Mouse (Mus musculus) forebrain, embryonic 15.5 days (tissue): ENCODE data around the gene Olfr231. TPM values are rescaled to one million over a fixed set of nuclear protein-coding genes. Genes with fewer than 3 reads are reported as not detected.

Experiments
- ATAC-seq: fragments of 200-750 bp; cut with Nextera tagmentation; replicated peaks from 2 replicates; pipeline ENCODE4 v1.8.0; 2017; ENCODE audit warnings: mild to moderate bottlenecking, moderate TSS enrichment, moderate library complexity
- H3K27ac ChIP-seq: fragments of 300-500 bp; sonication (generic); replicated peaks from 2 replicates; pipeline ENCODE4 v1.5.1; 2015; ENCODE audit warnings: mild to moderate bottlenecking, inconsistent platforms
- H3K27me3 ChIP-seq: fragments of 300-500 bp; sonication (generic); 2 replicates; pipeline ENCODE4 v1.6.1; 2015; ENCODE audit warnings: inconsistent platforms
- H3K36me3 ChIP-seq: fragments of 300-500 bp; sonication (generic); 2 replicates; pipeline ENCODE4 v1.6.1; 2015; ENCODE audit warnings: mild to moderate bottlenecking, inconsistent platforms
- H3K4me1 ChIP-seq: fragments of 300-500 bp; sonication (generic); 2 replicates; pipeline ENCODE4 v1.6.1; 2015; ENCODE audit warnings: inconsistent platforms
- H3K4me2 ChIP-seq: fragments of 300-500 bp; sonication (generic); replicated peaks from 2 replicates; pipeline ENCODE4 v1.6.1; 2015; ENCODE audit warnings: mild to moderate bottlenecking, inconsistent platforms
- H3K4me3 ChIP-seq: fragments of 300-500 bp; sonication (generic); 2 replicates; pipeline ENCODE4 v1.5.1; 2015; ENCODE audit warnings: mild to moderate bottlenecking, inconsistent platforms
- H3K9ac ChIP-seq: fragments of 300-500 bp; sonication (generic); replicated peaks from 2 replicates; pipeline ENCODE4 v1.6.1; 2015; ENCODE audit warnings: mild to moderate bottlenecking, inconsistent platforms
- H3K9me3 ChIP-seq: fragments of 300-500 bp; sonication (generic); 2 replicates; pipeline ENCODE4 v1.6.1; 2016; ENCODE audit warnings: inconsistent platforms
- WGBS: fragments of 180-500 bp; shearing (Covaris S2); methylation state at CpG from one replicate; pipeline ENCODE4 v1.1.7; 2015; ENCODE audit warnings: mixed read lengths; 5-methylcytosine and 5-hydroxymethylcytosine counted together
- polyA plus RNA-seq: library from polyadenylated mRNA; unstranded; fragments of >200 nt; fragmentation: Nextera tagmentation; extraction: Ambion mirVana; gene quantifications from 2 replicates; pipeline ENCODE4 v1.2.1, GENCODE M21; 2015

Gene Olfr231
- not detected in 2 replicates for polyA plus RNA-seq

DNA sequence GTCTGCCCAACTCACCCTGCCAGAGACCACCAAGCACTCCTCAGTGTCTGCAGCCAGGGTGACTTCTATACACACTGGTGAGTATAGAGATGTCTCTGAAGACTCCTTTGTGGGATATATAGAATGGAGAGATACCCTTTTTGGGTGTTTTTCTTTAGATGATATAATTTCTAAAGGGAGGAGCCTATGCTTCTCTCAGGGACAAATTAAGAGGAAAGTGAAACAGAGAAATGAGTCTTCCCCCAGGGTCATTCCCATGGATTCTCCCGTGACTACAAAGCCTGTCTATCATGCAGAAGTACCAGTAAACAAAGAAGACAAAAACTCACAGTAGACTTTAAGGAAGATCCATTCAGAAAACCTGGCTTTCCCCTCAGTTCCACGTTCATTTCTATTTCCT lies at the start of gene Olfr231:
Olfr231 (minus strand) TSS at position 101 of the 400 bp plus-strand sequence.
- H3K27ac ChIP-seq: no peak within 1 kb of the TSS
- 48% methylated on average over 2 of the region's 2 CpGs for WGBS
- no peaks in the 10 kb centered on the region for H3K27me3 ChIP-seq
- H3K4me2 ChIP-seq: no peak within 1 kb of the TSS
- H3K4me1 ChIP-seq: no peaks in the 10 kb centered on the region
- no peaks in the 10 kb centered on the region for H3K36me3 ChIP-seq
- H3K9me3 ChIP-seq: no peaks in the 10 kb centered on the region
- H3K4me3 ChIP-seq: no peak within 1 kb of the TSS
- no peak within 1 kb of the TSS for H3K9ac ChIP-seq
- ATAC-seq: no peak

- H3K27ac ChIP-seq: no peak overlapping the region
- no peak overlapping the region for H3K4me3 ChIP-seq
- H3K9ac ChIP-seq: no peak overlapping the region
- no peak for ATAC-seq
- H3K9me3 ChIP-seq: no peaks in the 10 kb centered on the region
- no peaks in the 10 kb centered on the region for H3K36me3 ChIP-seq
- H3K27me3 ChIP-seq: no peaks in the 10 kb centered on the region
- H3K4me2 ChIP-seq: no peak overlapping the region
- H3K4me1 ChIP-seq: no peaks in the 10 kb centered on the region
Observed at GRCm38 (mm10) chr1:174169024-174169423, 48.1 kb upstream of the Olfr231 start.

- no peak for ATAC-seq
- 94% methylated on average over 10 of the region's 10 CpGs for WGBS
Observed at GRCm38 (mm10) chr1:174159095-174159494, 38.1 kb upstream of the Olfr231 start.

DNA sequence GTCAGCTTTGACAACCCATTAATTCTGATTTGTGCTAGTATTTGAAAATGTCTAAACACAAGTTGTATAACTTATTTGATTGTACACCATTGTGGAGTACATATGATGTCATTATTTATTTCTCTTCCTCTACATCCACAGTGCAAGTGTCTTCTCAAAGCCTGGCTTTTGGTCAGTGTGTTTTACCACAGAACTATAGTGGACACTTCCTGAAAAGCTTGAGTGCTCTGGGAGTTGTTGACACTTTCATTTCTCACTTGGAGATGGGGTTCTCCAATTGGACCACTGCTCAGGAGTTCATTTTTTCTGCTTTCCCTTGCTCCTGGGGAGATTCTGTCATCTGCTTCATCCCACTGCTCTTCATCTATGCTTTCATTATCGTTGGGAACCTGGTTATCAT lies 37.5 kb upstream of the Olfr231 start:
- H3K4me3 ChIP-seq: no peak overlapping the region
- no peak for ATAC-seq

More at GRCm38 (mm10) chr1:174159095-174159494, 38.1 kb upstream of the Olfr231 start:
- H3K9ac ChIP-seq: no peak overlapping the region
- no peaks in the 10 kb centered on the region for H3K4me1 ChIP-seq
- no peaks in the 10 kb centered on the region for H3K27me3 ChIP-seq
- no peak overlapping the region for H3K27ac ChIP-seq
- H3K36me3 ChIP-seq: no peaks in the 10 kb centered on the region
- no peaks in the 10 kb centered on the region for H3K9me3 ChIP-seq
- no peak overlapping the region for H3K4me2 ChIP-seq
- H3K4me3 ChIP-seq: no peak overlapping the region

DNA sequence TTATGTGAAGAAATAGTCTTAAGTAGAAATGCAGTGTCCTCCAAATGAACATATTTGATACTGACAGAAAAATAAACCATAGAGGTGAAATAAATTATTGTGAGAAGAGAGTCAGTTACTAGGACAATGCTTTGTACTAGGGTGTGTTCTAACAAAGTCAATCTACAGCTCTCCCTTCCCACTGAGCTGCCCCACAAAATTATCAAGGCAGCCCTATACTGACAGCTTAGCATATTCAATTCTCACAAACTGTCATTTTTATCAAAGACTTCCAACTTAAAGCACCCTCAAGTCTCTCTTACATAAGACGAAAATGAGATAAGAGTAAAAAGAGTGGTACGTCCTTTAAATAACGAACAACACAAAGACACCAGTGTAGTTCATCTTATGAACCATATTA lies 36.7 kb upstream of the Olfr231 start:
- WGBS: 90% methylated on average over 3 of the region's 3 CpGs
- Histone ChIP-seq H3K27ac (no peak overlapping the region), H3K36me3 (no peaks in the 10 kb centered on the region), H3K4me1 (no peaks in the 10 kb centered on the region), H3K4me2 (no peak overlapping the region), H3K9ac (no peak overlapping the region), H3K9me3 (no peaks in the 10 kb centered on the region), H3K4me3 (no peak overlapping the region), H3K27me3 (no peaks in the 10 kb centered on the region)
- ATAC-seq: no peak

More for the DNA sequence above, 37.5 kb upstream of the Olfr231 start:
- no peaks in the 10 kb centered on the region for H3K27me3 ChIP-seq
- H3K4me2 ChIP-seq: no peak overlapping the region
- WGBS: 97% methylated on average over 1 of the region's 1 CpGs
- H3K9me3 ChIP-seq: no peaks in the 10 kb centered on the region
- no peak overlapping the region for H3K27ac ChIP-seq
- no peaks in the 10 kb centered on the region for H3K36me3 ChIP-seq
- no peaks in the 10 kb centered on the region for H3K4me1 ChIP-seq
- no peak overlapping the region for H3K9ac ChIP-seq

GRCm38 (mm10) chr1:174155333-174155732 lies 34.4 kb upstream of the Olfr231 start, which contains the start of gene Olfr420:
Olfr420 (plus strand) TSS chr1:174155633.
- Histone ChIP-seq H3K4me1 (no peaks in the 10 kb centered on the region), H3K9ac (no peak within 1 kb of the TSS), H3K27me3 (no peaks in the 10 kb centered on the region), H3K9me3 (no peaks in the 10 kb centered on the region), H3K4me3 (no peak within 1 kb of the TSS), H3K4me2 (no peak within 1 kb of the TSS), H3K36me3 (no peaks in the 10 kb centered on the region), H3K27ac (no peak within 1 kb of the TSS)
- 80% methylated on average over 1 of the region's 1 CpGs for WGBS
- no peak for ATAC-seq

DNA sequence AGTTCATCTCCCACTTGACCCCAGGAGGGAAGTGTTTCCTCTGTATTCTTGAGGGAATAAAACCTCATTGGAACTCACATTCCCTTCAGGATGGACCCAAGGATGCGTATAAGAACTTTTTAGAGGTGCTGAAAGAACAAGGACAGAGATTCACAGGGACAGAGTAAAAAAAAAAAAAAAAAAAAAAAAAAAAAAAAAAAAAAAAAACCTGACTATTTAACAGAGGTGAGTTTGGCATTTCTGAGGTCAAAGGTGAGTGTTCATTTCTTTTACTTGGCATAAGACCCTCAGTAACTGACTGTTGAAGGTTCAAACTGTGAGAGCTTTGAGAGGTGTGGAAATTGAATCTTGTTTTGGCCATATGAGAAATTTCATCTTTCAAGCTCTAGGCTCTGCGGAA lies 28.3 kb upstream of the Olfr231 start:
- no peak for ATAC-seq
- Histone ChIP-seq H3K4me2 (no peak overlapping the region), H3K36me3 (no peaks in the 10 kb centered on the region), H3K27ac (no peak overlapping the region), H3K4me3 (no peak overlapping the region), H3K4me1 (no peaks in the 10 kb centered on the region), H3K27me3 (no peaks in the 10 kb centered on the region), H3K9ac (no peak overlapping the region), H3K9me3 (no peaks in the 10 kb centered on the region)
- WGBS: 83% methylated on average over 2 of the region's 2 CpGs

GRCm38 (mm10) chr1:174146696-174147095 lies 25.7 kb upstream of the Olfr231 start:
- Histone ChIP-seq H3K36me3 (no peaks in the 10 kb centered on the region), H3K27me3 (no peaks in the 10 kb centered on the region)

GRCm38 (mm10) chr1:174141384-174141783 lies 20.4 kb upstream of the Olfr231 start:
- no peak overlapping the region for H3K9ac ChIP-seq
- no peak overlapping the region for H3K4me2 ChIP-seq
- ATAC-seq: no peak
- no peaks in the 10 kb centered on the region for H3K36me3 ChIP-seq
- H3K4me1 ChIP-seq: no peaks in the 10 kb centered on the region
- 75% methylated on average over 2 of the region's 2 CpGs for WGBS
- no peaks in the 10 kb centered on the region for H3K27me3 ChIP-seq
- H3K9me3 ChIP-seq: no peaks in the 10 kb centered on the region
- H3K4me3 ChIP-seq: no peak overlapping the region
- no peak overlapping the region for H3K27ac ChIP-seq

More at GRCm38 (mm10) chr1:174146696-174147095, 25.7 kb upstream of the Olfr231 start:
- Histone ChIP-seq H3K4me2 (no peak overlapping the region), H3K4me3 (no peak overlapping the region), H3K4me1 (no peaks in the 10 kb centered on the region), H3K9ac (no peak overlapping the region), H3K9me3 (no peaks in the 10 kb centered on the region), H3K27ac (no peak overlapping the region)
- 67% methylated on average over 1 of the region's 1 CpGs for WGBS
- ATAC-seq: no peak

- H3K4me3 ChIP-seq: no peak overlapping the region
- no peak overlapping the region for H3K9ac ChIP-seq
- H3K36me3 ChIP-seq: no peaks in the 10 kb centered on the region
- H3K4me1 ChIP-seq: no peaks in the 10 kb centered on the region
- H3K27ac ChIP-seq: no peak overlapping the region
- H3K27me3 ChIP-seq: no peaks in the 10 kb centered on the region
- ATAC-seq: no peak
- H3K4me2 ChIP-seq: no peak overlapping the region
- no peaks in the 10 kb centered on the region for H3K9me3 ChIP-seq
- WGBS: 17% methylated on average over 3 of the region's 3 CpGs
Observed at GRCm38 (mm10) chr1:174131999-174132398, 11.0 kb upstream of the Olfr231 start.

GRCm38 (mm10) chr1:174131217-174131616 lies 10.3 kb upstream of the Olfr231 start, which contains the start of gene Olfr424:
Olfr424 (plus strand) TSS chr1:174131517.
- Histone ChIP-seq H3K9ac (no peak within 1 kb of the TSS), H3K9me3 (no peaks in the 10 kb centered on the region), H3K27ac (no peak within 1 kb of the TSS), H3K4me1 (no peaks in the 10 kb centered on the region), H3K36me3 (no peaks in the 10 kb centered on the region), H3K4me3 (no peak within 1 kb of the TSS), H3K4me2 (no peak within 1 kb of the TSS), H3K27me3 (no peaks in the 10 kb centered on the region)
- no peak for ATAC-seq
- 52% methylated on average over 3 of the region's 3 CpGs for WGBS

DNA sequence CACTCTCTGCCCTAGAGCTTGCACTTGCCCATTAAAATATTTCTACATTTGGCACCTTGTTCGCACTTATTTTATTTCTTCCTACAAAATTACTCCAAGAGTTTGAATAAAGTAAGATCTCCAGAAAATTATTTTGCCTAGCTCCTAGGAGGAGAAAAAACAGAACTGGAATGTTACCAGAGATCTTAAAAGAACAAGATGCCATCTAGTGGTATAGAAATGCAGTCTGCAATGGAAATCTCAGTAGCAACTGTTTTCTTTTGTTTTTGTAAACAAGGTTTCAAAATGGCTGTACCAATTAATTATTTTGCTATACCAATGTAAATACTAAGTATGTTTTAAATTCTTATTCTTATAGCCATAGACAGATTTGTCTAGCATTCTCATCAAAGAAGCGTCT lies 17.2 kb downstream of the Olfr231 start:
- 72% methylated on average over 2 of the region's 2 CpGs for WGBS
- ATAC-seq: no peak

DNA sequence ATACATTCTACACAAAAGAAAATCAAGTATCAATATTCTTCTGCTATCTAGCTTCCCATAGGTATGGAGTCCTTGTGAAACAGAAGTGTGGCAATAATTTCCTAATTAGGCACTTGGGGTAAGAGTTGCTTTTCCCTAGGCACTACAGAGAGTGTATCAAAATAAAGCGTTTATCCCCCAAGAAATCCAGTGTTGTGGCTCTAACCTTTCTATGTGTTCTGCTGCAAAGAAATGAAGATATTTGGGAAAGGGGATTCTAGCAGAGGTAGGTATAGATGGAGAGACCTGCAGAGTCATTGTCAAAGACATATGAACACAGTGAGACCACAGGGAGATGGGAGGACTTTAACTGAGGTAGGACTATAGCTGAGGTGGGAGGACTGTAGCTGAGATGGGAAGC lies 24.4 kb downstream of the Olfr231 start, which contains the start of gene Olfr427:
Olfr427 (plus strand) TSS at position 301 of the 400 bp plus-strand sequence.
- H3K9me3 ChIP-seq: no peaks in the 10 kb centered on the region
- no peak for ATAC-seq
- 92% methylated on average over 1 of the region's 1 CpGs for WGBS

More for the DNA sequence above, 17.2 kb downstream of the Olfr231 start:
- Histone ChIP-seq H3K4me3 (no peak overlapping the region), H3K27ac (no peak overlapping the region), H3K9me3 (no peaks in the 10 kb centered on the region), H3K36me3 (no peaks in the 10 kb centered on the region), H3K27me3 (no peaks in the 10 kb centered on the region), H3K4me1 (no peaks in the 10 kb centered on the region), H3K9ac (no peak overlapping the region), H3K4me2 (no peak overlapping the region)

More for the DNA sequence above, 24.4 kb downstream of the Olfr231 start, which contains the start of gene Olfr427:
- H3K4me3 ChIP-seq: no peak within 1 kb of the TSS
- H3K4me1 ChIP-seq: no peaks in the 10 kb centered on the region
- no peaks in the 10 kb centered on the region for H3K36me3 ChIP-seq
- H3K9ac ChIP-seq: no peak within 1 kb of the TSS
- H3K27ac ChIP-seq: no peak within 1 kb of the TSS
- H3K4me2 ChIP-seq: no peak within 1 kb of the TSS
- no peaks in the 10 kb centered on the region for H3K27me3 ChIP-seq
